Mouse (Mus musculus) stomach, embryonic 16.5 days (tissue): ENCODE measurements around the gene Ubash3b. TPM values are rescaled to one million over a fixed set of nuclear protein-coding genes. Genes with fewer than 3 reads are reported as not detected.

ENCODE experiments used
- ATAC-seq: fragments of 200-750 bp; cut with Nextera tagmentation; 2 replicates; pipeline ENCODE4 v1.8.0; 2017; ENCODE audit warnings: moderate number of reproducible peaks, moderate TSS enrichment; ENCODE audit not compliant: insufficient read depth, low FRiP score
- H3K27ac ChIP-seq: fragments of 300-500 bp; sonication (generic); 2 replicates; pipeline ENCODE4 v1.5.1; 2014; ENCODE audit warnings: low read length
- H3K27me3 ChIP-seq: fragments of 300-500 bp; sonication (generic); 2 replicates; pipeline ENCODE4 v1.6.1; 2014; ENCODE audit warnings: low read length, control low read depth, mixed read lengths; ENCODE audit not compliant: control insufficient read depth, insufficient read depth
- H3K36me3 ChIP-seq: fragments of 300-500 bp; sonication (generic); 2 replicates; pipeline ENCODE4 v1.6.1; 2014; ENCODE audit warnings: low read length; ENCODE audit not compliant: control insufficient read depth, insufficient read depth
- H3K4me1 ChIP-seq: fragments of 300-500 bp; sonication (generic); 2 replicates; pipeline ENCODE4 v1.6.1; 2014; ENCODE audit warnings: low read length, control low read depth, mixed read lengths; ENCODE audit not compliant: control insufficient read depth, insufficient read depth
- H3K4me2 ChIP-seq: fragments of 300-500 bp; sonication (generic); 2 replicates; pipeline ENCODE4 v1.6.1; 2014; ENCODE audit warnings: low read depth, low read length, mixed read lengths
- H3K4me3 ChIP-seq: fragments of 300-500 bp; sonication (generic); replicated peaks from 2 replicates; pipeline ENCODE4 v1.5.1; 2014; ENCODE audit warnings: mild to moderate bottlenecking, low read length
- H3K9ac ChIP-seq: fragments of 300-500 bp; sonication (generic); 2 replicates; pipeline ENCODE4 v1.6.1; 2014; ENCODE audit warnings: low read length
- H3K9me3 ChIP-seq: fragments of 300-500 bp; sonication (generic); replicated peaks from 2 replicates; pipeline ENCODE4 v1.6.1; 2016; ENCODE audit warnings: low read length, control low read depth; ENCODE audit not compliant: control insufficient read depth
- WGBS: fragments of 180-500 bp; shearing (Covaris S2); extraction: QIAGEN DNeasy Blood & Tissue Kit; methylation state at CpG from one replicate; pipeline ENCODE4 v1.1.7; 2014; 5-methylcytosine and 5-hydroxymethylcytosine counted together
- polyA plus RNA-seq: library from polyadenylated mRNA; unstranded; fragments of >200 nt; fragmentation: Nextera tagmentation; extraction: Ambion mirVana; gene quantifications from 2 replicates; pipeline ENCODE4 v1.2.1, GENCODE M21; 2015

Gene Ubash3b
- polyA plus RNA-seq, 1 experiment from 2014 or later: 3.0 TPM

DNA sequence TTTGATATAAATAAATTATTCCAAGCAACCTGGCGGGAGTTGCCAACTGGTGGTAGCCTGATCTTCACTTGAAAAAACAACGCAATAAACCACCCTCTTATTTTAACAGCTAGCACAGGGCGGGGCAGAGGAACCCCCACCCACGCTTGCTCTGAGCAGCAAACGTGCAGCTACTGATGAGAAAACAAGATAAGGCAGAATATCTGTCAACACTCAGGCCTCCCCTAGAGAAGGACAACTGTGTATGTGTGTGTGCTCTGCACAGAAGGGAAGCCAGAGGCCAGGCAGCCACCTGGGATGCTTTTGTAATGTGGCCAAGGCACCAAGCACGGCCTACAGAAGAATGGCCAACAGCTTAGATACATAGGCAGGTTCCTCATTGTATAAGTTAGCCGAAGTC is 43.4 kb downstream of the Ubash3b start:
- Histone ChIP-seq H3K27ac (no peak overlapping the region), H3K27me3 (no peaks in the 10 kb centered on the region), H3K9me3 (no peaks in the 10 kb centered on the region), H3K4me3 (no peak overlapping the region), H3K4me1 (peaks cover 3% of the 10 kb centered on the region; the same call in 1 of the 2 replicates), H3K36me3 (no peaks in the 10 kb centered on the region), H3K9ac (no peak overlapping the region), H3K4me2 (no peak overlapping the region)
- ATAC-seq: no peak
- WGBS: 57% methylated on average over 7 of the region's 7 CpGs

GRCm38 (mm10) chr9:41116126-41116525 is 45.4 kb downstream of the Ubash3b start:
- 75% methylated on average over 12 of the region's 12 CpGs for WGBS
- Histone ChIP-seq H3K4me1 (no peaks in the 10 kb centered on the region), H3K9ac (no peak overlapping the region), H3K27ac (no peak overlapping the region), H3K4me3 (no peak overlapping the region), H3K4me2 (no peak overlapping the region), H3K36me3 (no peaks in the 10 kb centered on the region), H3K27me3 (no peaks in the 10 kb centered on the region), H3K9me3 (no peaks in the 10 kb centered on the region)
- ATAC-seq: no peak

DNA sequence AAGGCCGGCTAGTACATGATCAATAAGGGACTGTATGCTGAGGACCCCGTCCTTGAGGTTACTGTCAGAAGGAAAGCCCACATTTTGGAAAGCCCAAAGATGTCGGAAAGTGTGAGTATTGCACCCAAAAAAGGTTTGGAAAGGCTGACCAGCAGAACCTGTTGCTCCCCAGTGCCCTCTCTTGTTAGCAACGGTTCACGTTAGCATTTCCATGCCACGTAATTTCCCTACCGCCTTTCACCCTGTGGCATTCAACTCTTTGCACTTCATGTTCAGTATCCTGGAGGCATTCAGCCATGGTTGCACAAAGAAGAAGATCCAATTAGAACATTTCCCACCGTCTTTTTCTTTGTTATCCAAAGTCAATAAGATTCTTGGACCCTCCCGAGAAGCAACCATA is 47.1 kb downstream of the Ubash3b start:
- no peaks in the 10 kb centered on the region for H3K4me1 ChIP-seq
- no peaks in the 10 kb centered on the region for H3K36me3 ChIP-seq
- no peak overlapping the region for H3K4me3 ChIP-seq
- H3K27me3 ChIP-seq: no peaks in the 10 kb centered on the region
- no peak overlapping the region for H3K27ac ChIP-seq
- ATAC-seq: no peak
- no peaks in the 10 kb centered on the region for H3K9me3 ChIP-seq
- 91% methylated on average over 9 of the region's 9 CpGs for WGBS
- no peak overlapping the region for H3K9ac ChIP-seq
- no peak overlapping the region for H3K4me2 ChIP-seq

- Histone ChIP-seq H3K4me2 (no peak overlapping the region), H3K9ac (no peak overlapping the region), H3K27me3 (no peaks in the 10 kb centered on the region), H3K4me3 (no peak overlapping the region), H3K36me3 (no peaks in the 10 kb centered on the region), H3K27ac (no peak overlapping the region), H3K4me1 (peaks cover 17% of the 10 kb centered on the region), H3K9me3 (no peaks in the 10 kb centered on the region)
- ATAC-seq: no peak
- WGBS: 82% methylated on average over 7 of the region's 7 CpGs
Observed at GRCm38 (mm10) chr9:41109749-41110148, 51.7 kb downstream of the Ubash3b start.

DNA sequence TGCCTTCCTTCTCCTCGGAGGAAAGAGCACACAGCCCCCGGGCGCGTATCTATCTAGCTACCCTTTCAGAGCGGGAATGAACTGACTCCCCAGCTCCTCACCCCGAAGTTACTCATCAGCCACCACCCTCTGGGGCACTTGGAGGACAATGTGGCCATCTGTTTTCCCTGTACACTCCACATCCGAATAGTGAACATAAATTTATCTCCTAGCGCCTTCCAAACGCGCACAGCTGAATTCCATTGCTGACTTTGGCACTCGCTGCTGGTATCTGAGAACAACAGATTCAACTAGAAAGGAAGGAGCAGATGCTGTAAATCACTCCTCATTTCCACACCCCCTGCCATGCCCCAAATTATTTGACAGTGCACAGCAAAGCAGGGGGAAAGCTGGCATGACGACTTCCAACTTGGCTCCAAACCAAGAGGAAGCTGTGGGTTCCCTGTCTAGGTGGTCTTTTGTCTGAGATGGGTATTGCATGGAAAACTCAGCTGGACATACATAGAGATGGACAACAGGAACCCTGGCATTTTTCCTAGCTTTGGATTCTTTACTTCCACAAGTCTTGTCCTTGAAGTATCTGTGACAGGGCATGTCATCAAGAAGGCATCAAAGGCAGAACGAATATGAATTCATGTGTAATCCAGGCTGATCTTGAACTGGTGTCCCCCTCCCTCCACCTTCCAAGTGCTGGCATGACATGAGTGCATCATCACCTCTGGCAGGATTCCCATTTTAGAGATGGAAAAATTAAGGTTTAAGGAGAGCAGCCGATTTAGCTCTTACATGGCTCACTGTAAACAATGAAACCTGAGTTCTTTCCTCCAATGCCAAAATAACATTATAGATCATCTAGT is 52.9 kb downstream of the Ubash3b start:
- Histone ChIP-seq H3K4me3 (no peak overlapping the region), H3K36me3 (no peaks in the 10 kb centered on the region), H3K4me2 (no peak overlapping the region), H3K27me3 (no peaks in the 10 kb centered on the region), H3K4me1 (peaks cover 17% of the 10 kb centered on the region), H3K9me3 (no peaks in the 10 kb centered on the region), H3K9ac (no peak overlapping the region), H3K27ac (no peak overlapping the region)
- 39% methylated on average over 14 of the region's 14 CpGs for WGBS
- ATAC-seq: no peak

- no peaks in the 10 kb centered on the region for H3K36me3 ChIP-seq
- H3K4me1 ChIP-seq: peaks cover 17% of the 10 kb centered on the region
- no peak for ATAC-seq
- 59% methylated on average over 7 of the region's 7 CpGs for whole genome bisulfite sequencing
- H3K4me2 ChIP-seq: no peak overlapping the region
- no peak overlapping the region for H3K27ac ChIP-seq
- H3K27me3 ChIP-seq: no peaks in the 10 kb centered on the region
- no peak overlapping the region for H3K4me3 ChIP-seq
- H3K9ac ChIP-seq: no peak overlapping the region
- no peaks in the 10 kb centered on the region for H3K9me3 ChIP-seq
Observed at GRCm38 (mm10) chr9:41105201-41105643, 56.3 kb downstream of the Ubash3b start.

DNA sequence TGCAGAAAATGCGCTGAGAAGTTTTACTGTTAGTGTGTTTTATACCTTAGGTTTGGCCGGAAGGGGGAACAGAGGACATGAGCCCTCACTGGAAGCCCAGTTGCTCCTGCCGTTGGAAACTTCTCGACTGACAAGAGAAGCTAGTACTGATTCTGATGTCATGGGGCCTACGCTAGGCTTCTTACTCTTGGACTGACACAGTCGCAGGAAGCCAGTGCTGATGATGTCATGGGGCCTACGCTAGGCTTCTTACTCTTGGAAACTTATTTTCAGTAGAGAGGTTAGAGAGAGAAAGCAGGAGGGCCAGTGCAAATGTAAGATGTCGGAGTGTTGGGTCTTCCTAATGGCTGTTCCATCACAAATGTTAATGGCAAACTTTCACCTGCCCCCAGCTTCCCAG is 57.8 kb downstream of the Ubash3b start:
- no peaks in the 10 kb centered on the region for H3K36me3 ChIP-seq
- no peaks in the 10 kb centered on the region for H3K27me3 ChIP-seq
- H3K9ac ChIP-seq: no peak overlapping the region
- H3K4me1 ChIP-seq: peaks cover 15% of the 10 kb centered on the region
- no peaks in the 10 kb centered on the region for H3K9me3 ChIP-seq
- H3K4me3 ChIP-seq: no peak overlapping the region
- ATAC-seq: no peak
- WGBS: 93% methylated on average over 8 of the region's 8 CpGs
- no peak overlapping the region for H3K4me2 ChIP-seq
- no peak overlapping the region for H3K27ac ChIP-seq

- Histone ChIP-seq H3K4me3 (no peak overlapping the region), H3K4me2 (no peak overlapping the region), H3K36me3 (no peaks in the 10 kb centered on the region), H3K27ac (no peak overlapping the region), H3K9ac (no peak overlapping the region), H3K9me3 (no peaks in the 10 kb centered on the region), H3K27me3 (no peaks in the 10 kb centered on the region), H3K4me1 (peaks cover 6% of the 10 kb centered on the region; the same call in 1 of the 2 replicates)
- ATAC-seq: no peak
- 68% methylated on average over 10 of the region's 10 CpGs for WGBS
Observed at GRCm38 (mm10) chr9:41102613-41103012, 58.9 kb downstream of the Ubash3b start.

DNA sequence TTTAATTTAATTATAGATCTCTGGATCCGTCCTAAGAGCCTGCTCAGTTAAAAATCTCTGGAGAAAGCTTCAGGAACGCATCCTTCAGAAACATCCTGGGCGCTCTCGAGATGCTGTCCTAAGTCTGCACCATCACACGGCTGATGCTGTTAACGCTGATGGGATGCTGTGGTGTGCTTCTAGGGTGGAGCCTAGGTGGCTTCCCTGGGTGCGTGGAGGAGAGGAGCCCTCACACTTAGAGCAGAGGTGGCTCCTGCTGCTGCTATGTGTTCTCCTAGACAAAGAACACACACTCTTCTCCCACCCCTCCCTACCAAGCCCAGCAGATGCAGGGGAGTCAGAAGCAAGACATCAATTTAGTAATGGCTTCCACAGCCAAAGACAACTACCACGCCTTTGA is 61.6 kb downstream of the Ubash3b start:
- no peak for ATAC-seq
- Histone ChIP-seq H3K4me1 (peaks cover under 1% of the 10 kb centered on the region; the same call in 1 of the 2 replicates), H3K9me3 (no peaks in the 10 kb centered on the region), H3K4me3 (no peak overlapping the region), H3K4me2 (no peak overlapping the region), H3K9ac (no peak overlapping the region), H3K36me3 (no peaks in the 10 kb centered on the region), H3K27me3 (no peaks in the 10 kb centered on the region), H3K27ac (no peak overlapping the region)
- WGBS: 68% methylated on average over 8 of the region's 8 CpGs
